Mouse (Mus musculus): ENCODE data around the gene Gm3238.
"Not testable (repeated sequence)": the region's sequence is repeated elsewhere in the genome, so short reads cannot be mapped to it uniquely, and the experiment has no call there.

The Gm3238 gene

DNA sequence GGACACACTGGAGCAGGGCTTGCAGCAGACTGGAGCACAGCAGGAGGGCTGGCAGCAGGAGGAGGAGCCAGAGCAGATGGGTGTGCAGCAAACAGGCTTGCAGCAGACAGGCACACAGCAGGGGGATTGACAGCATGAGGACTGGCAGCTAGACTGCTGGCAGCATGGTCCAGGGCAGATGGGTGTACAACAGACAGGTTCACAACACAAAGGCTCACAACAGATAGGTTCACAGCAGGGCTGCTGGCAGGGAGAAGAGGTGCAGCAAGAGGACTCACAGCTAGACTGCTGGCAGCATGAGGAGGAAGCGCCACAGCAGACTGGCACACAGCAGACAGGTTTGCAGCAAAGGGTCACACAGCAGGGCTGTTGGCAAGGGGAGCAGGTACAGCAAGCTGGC, 20.4 kb downstream of the Gm3238 start:
- not testable (repeated sequence) for DNase-seq (ENCODE audit: extremely low spot score)

DNA sequence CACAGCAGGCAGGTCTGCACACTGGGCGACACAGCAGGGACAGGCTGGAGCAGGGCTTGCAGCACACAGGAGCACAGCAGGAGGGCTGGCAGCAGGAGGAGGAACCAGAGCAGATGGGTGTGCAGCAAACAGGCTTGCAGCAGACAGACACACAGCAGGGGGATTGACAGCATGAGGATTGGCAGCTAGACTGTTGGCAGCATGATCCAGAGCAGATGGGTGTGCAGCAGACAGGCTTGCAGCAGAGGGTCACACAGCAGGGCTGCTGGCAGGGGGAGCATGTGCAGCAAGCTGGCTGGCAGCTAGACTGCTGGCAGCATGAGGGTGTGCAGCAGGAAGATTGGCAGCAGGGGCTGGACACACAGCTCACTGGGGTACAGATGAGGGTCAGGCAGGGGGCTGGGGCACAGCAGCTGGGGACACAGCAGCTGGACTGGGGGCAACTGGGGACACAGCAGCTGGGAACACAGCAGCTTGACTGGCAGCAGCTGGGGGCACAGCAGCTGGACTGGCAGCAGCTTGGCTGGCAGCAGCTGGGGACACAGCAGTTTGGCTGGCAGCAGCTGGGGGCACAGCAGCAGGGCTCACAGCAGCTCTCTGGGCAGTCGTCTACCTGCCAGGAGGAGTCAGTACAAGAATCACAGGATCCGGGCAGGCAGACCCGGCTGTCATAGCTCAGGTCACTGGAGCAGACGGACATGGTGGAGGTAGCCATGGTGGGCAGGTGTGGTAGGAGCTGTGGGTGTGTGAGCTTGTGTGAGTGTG, 29.0 kb downstream of the Gm3238 start, which contains the start of gene Gm18596:
TSS of gene Gm18596 (minus strand) at position 715 of the 765 bp plus-strand sequence.
- not testable (repeated sequence) for DNase-seq (ENCODE audit: extremely low spot score)

DNA sequence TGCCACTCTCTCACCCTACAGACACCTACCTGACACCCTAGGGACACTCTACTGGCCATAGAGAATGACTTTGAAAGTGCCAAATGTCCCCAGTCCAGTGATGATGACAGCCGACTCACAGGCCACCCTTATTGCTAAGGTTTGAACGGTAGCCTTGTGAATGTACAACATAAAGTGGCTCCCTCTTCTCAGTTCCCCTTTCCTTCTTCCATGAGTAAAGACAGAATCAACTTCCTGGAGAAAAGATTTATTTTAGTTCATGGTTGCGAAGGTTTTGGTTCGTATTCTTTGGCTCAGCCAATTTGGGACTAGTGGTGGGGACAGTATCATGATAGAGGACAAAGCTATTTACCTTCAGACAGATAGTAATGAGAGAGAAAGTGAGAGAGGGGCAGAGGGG, 32.2 kb downstream of the Gm3238 start:
- DNase-seq (ENCODE audit: extremely low spot score), result no peak

DNA sequence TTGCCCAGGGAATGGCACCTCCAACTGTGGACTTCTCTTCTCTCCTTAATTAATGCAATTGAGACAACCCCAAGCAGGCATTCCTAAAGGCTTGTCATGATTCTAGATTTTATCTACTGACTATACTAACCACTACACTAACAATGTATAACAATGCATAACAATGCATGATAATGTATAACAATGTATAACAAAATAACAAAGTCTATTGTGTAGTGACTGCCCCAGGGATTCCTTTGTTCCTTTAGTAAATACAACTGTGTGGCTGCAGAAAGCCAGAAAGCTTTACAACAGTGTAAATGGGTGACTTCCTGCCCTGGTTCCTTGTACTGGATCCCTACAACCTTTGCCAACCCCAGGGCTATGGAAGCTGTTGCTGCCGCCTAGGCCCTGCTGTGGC, 35.2 kb downstream of the Gm3238 start:
- no peak for DNase-seq (ENCODE audit: extremely low spot score)

DNA sequence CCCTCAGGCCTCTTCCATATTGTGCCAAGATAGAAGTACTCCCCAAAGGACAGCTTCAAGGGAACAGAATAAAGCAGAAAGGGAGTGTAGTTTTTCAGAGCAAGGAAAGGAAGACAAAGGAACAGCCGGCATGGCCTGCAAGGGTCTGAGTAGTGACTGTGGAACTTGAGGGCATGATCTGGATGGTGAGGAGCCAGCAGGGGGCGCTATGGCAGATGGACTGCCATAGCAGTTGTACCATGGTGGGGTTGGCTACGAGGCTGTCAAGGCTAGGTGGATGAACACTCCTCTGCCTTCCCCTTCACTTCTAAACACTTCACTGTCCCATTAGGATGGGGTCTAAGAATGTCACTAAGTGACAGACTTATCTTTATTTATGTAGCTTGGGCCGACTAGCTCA, 41.9 kb downstream of the Gm3238 start:
- DNase-seq (ENCODE audit: extremely low spot score), result peak; percentile 22

DNA sequence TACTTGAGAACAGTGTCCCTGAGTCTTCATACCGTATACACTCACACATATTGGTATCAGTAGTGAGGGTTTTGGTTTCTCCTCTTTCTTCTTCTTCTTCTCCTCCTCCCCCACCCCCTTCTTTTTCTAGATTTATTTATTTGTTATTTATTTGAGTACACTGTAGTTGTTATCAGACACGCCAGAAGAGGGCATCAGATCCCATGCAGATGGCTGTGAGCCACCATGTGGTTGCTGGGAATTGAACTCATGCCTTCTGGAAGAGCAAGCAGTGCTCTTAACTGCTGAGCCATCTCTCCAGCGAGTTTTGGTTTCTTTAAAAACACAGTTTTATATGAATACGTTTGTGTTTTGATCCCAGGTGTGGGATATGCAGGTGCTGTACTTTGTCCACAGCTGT, 42.8 kb downstream of the Gm3238 start:
- no peak for DNase-seq (ENCODE audit: extremely low spot score)

DNA sequence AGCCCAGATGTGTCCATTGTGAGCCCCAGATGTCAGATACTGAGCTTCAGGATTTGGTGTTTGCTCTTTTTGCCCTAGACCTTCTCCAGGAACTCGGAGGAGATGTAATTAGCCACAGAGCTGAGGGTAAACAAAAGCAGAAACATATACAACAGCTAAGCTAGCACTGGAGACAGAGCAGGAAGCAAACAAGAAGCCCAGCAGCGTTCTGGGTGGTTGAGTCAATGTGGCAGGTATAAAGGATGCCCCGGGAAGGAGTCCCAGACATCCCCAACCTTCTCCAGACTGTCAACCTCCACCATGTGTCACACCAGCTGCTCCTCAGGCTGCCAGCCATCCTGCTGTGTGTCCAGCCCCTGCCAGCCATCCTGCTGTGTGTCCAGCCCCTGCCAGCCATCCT, 44.9 kb downstream of the Gm3238 start, which contains the start of gene Gm10100:
TSS of gene Gm10100 (plus strand) at position 301 of the 400 bp plus-strand sequence.
- DNase-seq (ENCODE audit: extremely low spot score), result no peak

DNA sequence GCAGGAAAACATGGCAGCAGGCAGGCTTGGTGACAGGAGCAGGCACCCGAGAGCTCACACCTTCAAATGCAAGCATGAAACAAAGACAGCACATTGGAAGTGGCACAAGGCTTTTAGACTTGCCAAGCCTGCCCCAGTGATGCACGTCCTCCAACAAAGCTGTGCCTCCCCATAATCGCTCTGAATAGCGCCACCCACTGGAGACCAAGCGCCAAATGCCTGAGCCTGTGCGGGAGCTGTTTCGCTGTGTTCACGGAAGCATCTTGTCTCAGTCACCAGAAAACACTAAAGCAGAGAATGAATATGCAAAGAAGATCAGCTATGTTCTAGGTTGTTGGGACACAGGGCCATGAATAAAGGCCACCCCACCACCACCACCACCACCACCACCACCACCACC, 46.3 kb downstream of the Gm3238 start:
- DNase-seq (ENCODE audit: extremely low spot score), result no peak
